Mouse (Mus musculus) embryo, embryonic 10 days (tissue): ENCODE data around the gene Smarca4.

Source experiments
- DNase-seq: peaks from one replicate; pipeline ENCODE4 v3.0.0-alpha.2; 2015; ENCODE audit warnings: low spot score

The Smarca4 gene

GRCm38 (mm10) chr9:21752252-21752792 lies 136.4 kb downstream of the Smarca4 start:
- DNase-seq, result no peak
